Mouse (Mus musculus) ES-Bruce4 (cell line): ENCODE measurements around the gene Polr2j. TPM values are rescaled to one million over a fixed set of nuclear protein-coding genes. Genes with fewer than 3 reads are reported as not detected.
"Not testable (repeated sequence)": the region's sequence is repeated elsewhere in the genome, so short reads cannot be mapped to it uniquely, and the experiment has no call there.

Experiments
- H3K27ac ChIP-seq: 2 replicates; pipeline ENCODE4 v1.5.1; 2012; ENCODE audit warnings: low read length, inconsistent platforms; ENCODE audit not compliant: insufficient read depth
- H3K27me3 ChIP-seq: 2 replicates; pipeline ENCODE4 v1.6.1; 2012; ENCODE audit warnings: mild to moderate bottlenecking, low read length, inconsistent platforms; ENCODE audit not compliant: control insufficient read depth, poor library complexity, insufficient read depth, severe bottlenecking
- H3K36me3 ChIP-seq: 2 replicates; pipeline ENCODE4 v1.6.1; 2012; ENCODE audit warnings: inconsistent platforms, mild to moderate bottlenecking, low read length, moderate library complexity; ENCODE audit not compliant: control insufficient read depth, poor library complexity, insufficient read depth, severe bottlenecking
- H3K4me1 ChIP-seq: one replicate; pipeline ENCODE4 v1.8.1; 2011; ENCODE audit warnings: low read length; ENCODE audit not compliant: control insufficient read depth, insufficient read depth
- H3K4me3 ChIP-seq: 2 replicates; pipeline ENCODE4 v1.5.1; 2011; ENCODE audit warnings: low read depth, mild to moderate bottlenecking, low read length
- H3K9ac ChIP-seq: 2 replicates; pipeline ENCODE4 v1.6.1; 2012; ENCODE audit warnings: low read depth, mild to moderate bottlenecking, inconsistent platforms; ENCODE audit not compliant: poor library complexity, severe bottlenecking
- H3K9me3 ChIP-seq: replicated peaks from 2 replicates; pipeline ENCODE4 v1.6.1; 2012; ENCODE audit warnings: mild to moderate bottlenecking, low read length, inconsistent platforms; ENCODE audit not compliant: control insufficient read depth, poor library complexity, insufficient read depth, severe bottlenecking
- CTCF ChIP-seq: IDR thresholded peaks from one replicate; pipeline ENCODE4 v1.8.1; 2011; ENCODE audit warnings: low read depth, low read length
- EP300 ChIP-seq: IDR thresholded peaks from 2 replicates; pipeline ENCODE4 v1.6.1; 2011; ENCODE audit warnings: low read depth, low read length; ENCODE audit not compliant: insufficient read depth
- POLR2A ChIP-seq: IDR thresholded peaks from one replicate; pipeline ENCODE4 v1.8.1; 2011; ENCODE audit warnings: low read length; ENCODE audit not compliant: insufficient read depth
- polyA plus RNA-seq: library from polyadenylated mRNA; stranded (reverse); fragments of >200 nt; gene quantifications from 2 replicates; pipeline ENCODE4 v1.2.4, GENCODE M21; 2011; ENCODE audit warnings: low read depth; ENCODE audit not compliant: missing spikeins, insufficient read depth, insufficient read length

Gene Polr2j
- polyA plus RNA-seq, 1 experiment = 90.7 TPM

- Histone ChIP-seq H3K27me3 (no peaks in the 10 kb centered on the region), H3K36me3 (no peaks in the 10 kb centered on the region), H3K9me3 (no peaks in the 10 kb centered on the region), H3K4me1 (peaks cover 7% of the 10 kb centered on the region), H3K4me3 (no peak overlapping the region), H3K27ac (no peak overlapping the region), H3K9ac (no peak overlapping the region)
- TF ChIP-seq EP300 (no peak), CTCF (no peak), POLR2A (no peak)
Measured at GRCm38 (mm10) chr5:136095089-136095488, 21.3 kb upstream of the Polr2j start.

DNA sequence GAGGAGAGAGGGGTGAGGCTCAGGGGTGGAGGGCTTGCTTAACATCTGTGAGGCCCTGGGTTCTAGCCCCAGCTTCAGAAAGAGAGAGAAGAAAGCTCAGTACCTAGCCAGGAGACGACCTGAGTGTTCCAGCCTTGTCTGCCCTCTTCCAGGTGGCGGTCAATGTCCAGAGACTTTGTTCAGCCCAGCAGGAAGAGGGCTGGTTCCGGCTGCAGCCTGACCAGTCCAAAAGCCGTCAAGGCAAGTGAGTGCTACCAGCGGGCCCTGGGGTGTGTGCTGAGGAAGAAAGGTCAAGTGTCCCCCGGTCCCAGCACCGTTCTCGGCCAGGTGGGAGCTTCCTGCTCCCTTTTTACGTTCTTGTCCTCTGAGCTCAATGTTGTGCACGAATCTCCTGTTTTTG lies 17.9 kb upstream of the Polr2j start:
- no peak for TF ChIP-seq CTCF
- no peak for TF ChIP-seq EP300
- TF ChIP-seq POLR2A = no peak
- H3K9ac ChIP-seq = no peak overlapping the region
- no peaks in the 10 kb centered on the region for H3K9me3 ChIP-seq
- no peaks in the 10 kb centered on the region for H3K27me3 ChIP-seq
- H3K4me3 ChIP-seq = no peak overlapping the region
- no peak overlapping the region for H3K27ac ChIP-seq
- H3K36me3 ChIP-seq = no peaks in the 10 kb centered on the region
- peaks cover 16% of the 10 kb centered on the region for H3K4me1 ChIP-seq

- peak overlapping the region; percentile 49 for H3K4me3 ChIP-seq
- TF ChIP-seq POLR2A = no peak
- peak; percentile 94 for TF ChIP-seq CTCF
- TF ChIP-seq EP300 = peak; percentile 95
- peak overlapping the region; percentile 16; the same call in 1 of the 2 replicates for H3K9ac ChIP-seq
- peaks cover 8% of the 10 kb centered on the region for H3K4me1 ChIP-seq
- no peaks in the 10 kb centered on the region for H3K9me3 ChIP-seq
- H3K36me3 ChIP-seq = no peaks in the 10 kb centered on the region
- no peaks in the 10 kb centered on the region for H3K27me3 ChIP-seq
- H3K27ac ChIP-seq = no peak overlapping the region
Measured at GRCm38 (mm10) chr5:136102099-136102820, 14.2 kb upstream of the Polr2j start.

DNA sequence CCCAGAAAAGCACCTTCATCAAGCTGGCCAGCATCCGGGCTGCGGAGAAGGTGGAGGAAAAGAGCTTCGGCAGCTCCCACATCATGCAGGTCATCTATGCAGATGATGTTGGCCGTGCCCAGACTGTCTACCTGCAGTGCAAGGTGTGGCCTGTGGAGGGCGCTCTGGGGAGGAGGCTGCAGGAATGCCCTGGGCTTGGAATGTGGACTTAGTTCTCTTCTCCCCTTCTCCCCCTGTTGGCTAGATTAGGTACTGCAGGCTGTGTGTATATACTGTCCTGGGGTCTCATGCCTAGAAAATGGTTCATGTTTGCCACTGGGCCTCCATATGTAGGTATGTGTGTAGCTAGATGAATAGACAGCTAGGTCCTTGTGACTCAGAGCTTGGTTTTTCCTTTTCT lies 11.9 kb upstream of the Polr2j start:
- Histone ChIP-seq H3K27ac (no peak overlapping the region), H3K9me3 (no peaks in the 10 kb centered on the region), H3K27me3 (no peaks in the 10 kb centered on the region), H3K9ac (no peak overlapping the region), H3K4me3 (no peak overlapping the region), H3K4me1 (peaks cover 11% of the 10 kb centered on the region), H3K36me3 (no peaks in the 10 kb centered on the region)
- TF ChIP-seq EP300 (no peak), CTCF (peak; percentile 92), POLR2A (no peak)

GRCm38 (mm10) chr5:136108486-136108885 lies 7.9 kb upstream of the Polr2j start:
- peaks cover 6% of the 10 kb centered on the region for H3K4me1 ChIP-seq
- H3K9me3 ChIP-seq = no peaks in the 10 kb centered on the region
- no peaks in the 10 kb centered on the region for H3K36me3 ChIP-seq
- H3K4me3 ChIP-seq = no peak overlapping the region
- no peak overlapping the region for H3K9ac ChIP-seq
- H3K27me3 ChIP-seq = no peaks in the 10 kb centered on the region
- no peak overlapping the region for H3K27ac ChIP-seq
- TF ChIP-seq EP300 = no peak
- no peak for TF ChIP-seq CTCF
- TF ChIP-seq POLR2A = no peak

DNA sequence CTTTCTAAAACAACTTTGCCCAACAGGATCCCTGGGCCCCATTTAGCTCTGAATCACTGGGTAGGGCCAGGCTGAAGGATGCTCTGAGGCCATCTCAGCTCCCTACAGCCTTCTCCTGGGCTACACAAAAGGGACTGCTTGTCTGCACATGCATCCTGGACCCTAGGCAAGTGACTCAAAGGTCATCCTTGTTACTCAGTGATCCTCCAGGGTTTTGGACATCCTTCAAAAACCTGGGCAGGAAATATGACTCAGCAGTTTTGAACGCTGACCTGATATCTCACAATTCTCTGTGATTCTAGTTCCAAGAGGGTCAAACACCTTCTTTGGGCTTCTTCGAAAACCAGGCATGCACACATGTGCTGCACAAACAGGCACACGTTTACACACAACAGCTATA lies 7.4 kb upstream of the Polr2j start:
- Histone ChIP-seq H3K9ac (no peak overlapping the region), H3K9me3 (no peaks in the 10 kb centered on the region), H3K4me1 (peaks cover 6% of the 10 kb centered on the region), H3K36me3 (no peaks in the 10 kb centered on the region), H3K4me3 (no peak overlapping the region), H3K27me3 (no peaks in the 10 kb centered on the region), H3K27ac (peak overlapping the region; percentile 22)
- TF ChIP-seq CTCF (no peak), POLR2A (no peak), EP300 (no peak)

- H3K36me3 ChIP-seq = not testable (repeated sequence)
Measured at GRCm38 (mm10) chr5:136113546-136113945, 2.9 kb upstream of the Polr2j start.

More at GRCm38 (mm10) chr5:136113546-136113945, 2.9 kb upstream of the Polr2j start:
- not testable (repeated sequence) for H3K9me3 ChIP-seq, H3K4me3 ChIP-seq, H3K27me3 ChIP-seq, H3K9ac ChIP-seq, H3K4me1 ChIP-seq
- 0 out of 2 replicates have a peak overlapping the region, but pooled peaks have one; percentile 21 for H3K27ac ChIP-seq
